Mouse (Mus musculus) limb, embryonic 10.5 days (tissue): ENCODE measurements at regions not wholly inside any gene's neighbourhood (a gene's known extent, or its start where the extent isn't known, plus 50 kb on each side); places are given as distances from the start of the nearest gene placed in this dataset.

Experiments used
- DNase-seq: peaks from one replicate; pipeline ENCODE4 v3.0.0-alpha.2; 2017; ENCODE audit warnings: low spot score
- H3K27ac ChIP-seq: fragments of 300-500 bp; sonication (generic); 2 replicates; pipeline ENCODE4 v1.5.1; 2016; ENCODE audit warnings: mild to moderate bottlenecking
- H3K27me3 ChIP-seq: fragments of 300-500 bp; sonication (generic); 2 replicates; pipeline ENCODE4 v1.6.1; 2016; ENCODE audit warnings: low read depth, mild to moderate bottlenecking; ENCODE audit not compliant: poor library complexity, severe bottlenecking
- H3K36me3 ChIP-seq: fragments of 300-500 bp; sonication (generic); 2 replicates; pipeline ENCODE4 v1.6.1; 2016; ENCODE audit warnings: mild to moderate bottlenecking, moderate library complexity
- H3K4me1 ChIP-seq: fragments of 300-500 bp; sonication (generic); 2 replicates; pipeline ENCODE4 v1.6.1; 2016
- H3K4me3 ChIP-seq: fragments of 300-500 bp; sonication (generic); 2 replicates; pipeline ENCODE4 v1.5.1; 2016; ENCODE audit warnings: mild to moderate bottlenecking, moderate library complexity
- H3K9me3 ChIP-seq: fragments of 300-500 bp; sonication (generic); replicated peaks from 2 replicates; pipeline ENCODE4 v1.6.1; 2016; ENCODE audit warnings: mild to moderate bottlenecking
- WGBS: fragments of 180-500 bp; shearing (Covaris S2); methylation state at CpG from one replicate; pipeline ENCODE4 v1.1.7; 2016; 5-methylcytosine and 5-hydroxymethylcytosine counted together

DNA sequence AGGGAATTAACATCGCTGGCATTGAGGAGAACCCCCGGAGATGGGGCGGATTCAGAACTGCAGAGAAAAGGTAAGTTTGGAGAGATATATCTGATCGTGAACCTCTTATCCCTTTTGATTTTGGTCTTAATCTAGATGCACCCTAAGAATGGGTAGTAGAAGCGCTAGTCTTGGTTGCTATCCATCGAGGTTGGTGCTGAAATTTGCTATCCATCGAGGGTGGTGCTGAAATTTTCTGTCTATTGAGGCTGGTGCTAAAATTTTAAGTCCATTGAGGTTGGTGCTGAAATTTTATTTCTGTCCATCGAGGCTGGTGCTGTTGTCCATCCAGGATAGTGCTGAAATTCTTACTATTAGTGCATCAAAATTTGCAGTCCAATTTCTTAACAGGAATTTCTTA, 80.4 kb downstream of the Scgb1b3 start:
- Histone ChIP-seq H3K4me3 (no peak overlapping the region), H3K4me1 (no peaks in the 10 kb centered on the region), H3K27ac (no peak overlapping the region), H3K27me3 (no peaks in the 10 kb centered on the region), H3K9me3 (peaks cover 12% of the 10 kb centered on the region; the same call in 1 of the 2 replicates), H3K36me3 (no peaks in the 10 kb centered on the region)
- WGBS, result 50% methylated on average over 8 of the region's 8 CpGs
- DNase-seq, result peak; percentile 29
